Mouse (Mus musculus): ENCODE measurements around the gene Rbck1.
"Not testable (repeated sequence)": the region's sequence is repeated elsewhere in the genome, so short reads cannot be mapped to it uniquely, and the experiment has no call there.

Gene Rbck1

GRCm38 (mm10) chr2:152332101-152332825, at the start of gene Rbck1:
Rbck1 (minus strand) TSS chr2:152332653.
- peak; percentile 90 for DNase-seq (ENCODE audit: low read depth, low spot score)

DNA sequence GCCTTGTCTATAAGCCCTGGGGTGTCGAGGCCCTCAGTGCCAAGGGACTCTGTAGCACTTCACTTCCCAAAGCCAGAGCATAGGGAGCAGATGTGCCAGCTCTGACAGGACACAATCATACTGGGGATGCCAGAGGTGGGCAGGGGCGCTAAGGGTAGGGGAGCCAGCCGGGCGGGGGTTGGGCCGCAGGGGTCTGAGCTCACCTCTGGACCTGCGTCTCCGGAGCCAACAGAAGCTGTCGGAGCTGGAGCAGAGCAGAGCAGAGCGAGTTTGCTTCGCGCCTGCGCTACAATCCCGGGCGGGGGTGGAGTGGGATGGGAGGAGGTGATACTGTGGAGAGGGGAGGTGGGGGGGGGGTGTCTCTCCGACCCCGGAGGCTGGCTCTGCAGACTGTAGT, 43.9 kb upstream of the Rbck1 start, which contains the start of gene Nrsn2:
Gene Nrsn2 (minus strand): TSS at position 294 of the 397 bp plus-strand sequence.
- no peak for DNase-seq (ENCODE audit: low read depth, low spot score)

- DNase-seq (ENCODE audit: low read depth, low spot score) = peak; percentile 77
Measured at GRCm38 (mm10) chr2:152375652-152376344, 43.3 kb upstream of the Rbck1 start.

- DNase-seq (ENCODE audit: low read depth, low spot score) = no peak
Measured at GRCm38 (mm10) chr2:152373547-152373946, 41.1 kb upstream of the Rbck1 start.

DNA sequence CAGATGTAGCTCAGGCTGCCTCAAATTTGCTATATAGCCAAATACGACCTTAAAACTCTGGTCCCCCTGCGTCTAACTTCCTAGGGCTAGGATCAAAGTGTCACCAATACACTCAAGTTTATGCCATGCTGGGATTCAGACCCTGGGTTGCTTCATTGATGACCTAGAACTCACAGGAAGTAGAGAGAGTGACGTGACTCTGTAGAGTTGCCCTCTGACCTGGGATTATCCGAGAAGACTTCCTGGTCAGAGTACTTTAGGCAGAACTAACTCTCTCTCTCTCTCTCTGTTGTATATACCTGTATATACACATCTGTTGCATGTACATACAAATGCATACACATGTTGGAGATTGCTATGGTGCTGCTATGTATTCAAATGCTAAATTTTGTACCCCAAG, 40.2 kb upstream of the Rbck1 start:
- no peak for DNase-seq (ENCODE audit: low read depth, low spot score)

GRCm38 (mm10) chr2:152372104-152372503, 39.7 kb upstream of the Rbck1 start:
- no peak for DNase-seq (ENCODE audit: low read depth, low spot score)

- DNase-seq (ENCODE audit: low read depth, low spot score) = peak; percentile 80
Measured at GRCm38 (mm10) chr2:152368532-152369140, 36.2 kb upstream of the Rbck1 start.

GRCm38 (mm10) chr2:152367917-152368316, 35.5 kb upstream of the Rbck1 start:
- no peak for DNase-seq (ENCODE audit: low read depth, low spot score)

DNA sequence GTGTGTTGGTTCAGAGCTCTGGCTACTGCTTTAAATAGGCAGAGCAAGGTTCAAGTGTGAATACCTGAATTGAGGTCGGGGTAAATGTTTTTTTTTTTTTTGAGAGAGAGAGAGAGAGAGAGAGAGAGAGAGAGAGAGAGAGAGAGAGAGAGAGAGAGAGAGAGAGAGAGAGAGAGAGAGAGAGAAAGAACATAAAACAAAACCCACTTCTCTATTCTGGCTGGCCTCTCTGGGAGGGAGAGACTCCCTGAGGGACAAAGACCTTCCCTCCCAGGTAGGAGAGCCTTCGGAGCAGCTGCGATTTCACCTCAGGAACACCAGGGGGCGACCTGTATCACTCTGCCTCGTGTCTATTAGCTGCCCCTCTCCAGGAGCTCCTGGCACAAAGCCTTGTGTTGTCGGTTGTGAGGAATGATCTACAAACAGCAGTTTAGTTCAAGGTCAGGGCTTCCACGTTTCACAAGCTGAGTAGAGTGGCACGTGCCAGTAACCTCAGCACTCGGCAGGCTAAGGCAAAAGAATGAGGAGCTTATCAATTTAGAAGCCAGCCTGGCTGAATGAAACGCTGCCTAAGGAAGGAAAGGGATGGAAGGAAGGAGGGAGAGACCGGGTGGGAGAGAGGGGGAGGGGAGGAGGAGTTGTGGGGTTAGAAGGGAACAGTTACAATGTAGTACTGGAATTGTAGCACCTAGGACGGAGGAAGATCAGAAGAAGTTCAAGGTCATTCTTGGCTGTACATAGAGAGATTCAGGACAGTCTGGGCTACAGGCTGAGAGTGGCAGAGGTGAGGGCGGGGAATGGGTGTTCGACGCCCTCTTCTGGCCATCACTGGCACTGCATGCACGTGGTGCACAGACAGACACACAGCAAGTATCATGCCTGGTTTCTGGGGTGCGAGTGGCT, 31.0 kb upstream of the Rbck1 start:
- peak; percentile 88 for DNase-seq (ENCODE audit: low read depth, low spot score)

DNA sequence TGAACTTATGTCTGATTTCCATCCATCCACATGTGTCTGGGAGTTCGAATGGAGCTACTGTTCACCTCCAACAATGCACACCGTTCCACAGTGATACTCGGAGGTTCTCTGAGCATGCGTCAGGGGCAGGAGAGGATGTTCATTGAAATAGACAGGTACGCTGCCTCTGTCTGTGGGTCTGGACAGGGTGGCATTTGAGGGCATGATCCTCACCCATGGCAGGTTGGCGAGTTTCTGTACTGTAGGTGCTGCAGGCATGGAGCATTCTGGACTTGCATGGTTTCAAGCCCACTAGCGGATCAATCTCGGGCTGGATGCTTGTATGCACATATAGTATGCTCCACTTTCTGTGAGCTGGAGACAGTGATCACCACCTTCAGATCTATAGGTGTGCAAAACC, 28.7 kb upstream of the Rbck1 start:
- DNase-seq (ENCODE audit: low read depth, low spot score) = no peak

DNA sequence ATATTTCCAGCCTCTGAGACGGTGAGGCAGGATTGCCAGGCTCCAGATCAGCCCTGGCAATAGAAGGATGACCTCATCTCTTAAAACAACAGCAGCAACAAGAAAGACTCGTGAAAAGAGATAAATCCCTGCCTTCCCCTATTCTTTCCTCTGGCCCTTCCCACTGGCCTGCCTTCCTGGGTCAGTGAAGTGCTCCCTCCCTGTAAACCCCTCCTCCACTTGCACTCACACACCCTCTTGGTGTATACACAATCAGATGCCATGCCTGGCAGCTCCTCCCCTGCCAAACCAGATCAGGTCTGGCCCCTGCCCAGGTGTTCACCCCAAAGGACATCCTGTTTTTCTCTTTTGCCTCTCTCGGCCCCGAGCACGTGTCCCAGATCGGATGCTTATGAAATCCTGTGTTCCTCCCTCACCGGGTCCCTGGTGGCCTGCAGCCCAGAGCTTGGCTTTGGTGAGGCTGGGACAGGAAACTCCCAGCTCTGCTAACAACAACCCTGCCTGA, 27.9 kb upstream of the Rbck1 start:
- no peak for DNase-seq (ENCODE audit: low read depth, low spot score)

- DNase-seq (ENCODE audit: low read depth, low spot score) = no peak
Measured at GRCm38 (mm10) chr2:152359616-152360015, 27.2 kb upstream of the Rbck1 start.

- DNase-seq (ENCODE audit: low read depth, low spot score) = not testable (repeated sequence)
Measured at GRCm38 (mm10) chr2:152358977-152359376, 26.5 kb upstream of the Rbck1 start.

GRCm38 (mm10) chr2:152357254-152357653, 24.8 kb upstream of the Rbck1 start:
- no peak for DNase-seq (ENCODE audit: low read depth, low spot score)

- no peak for DNase-seq (ENCODE audit: low read depth, low spot score)
Measured at GRCm38 (mm10) chr2:152349842-152350540, 17.5 kb upstream of the Rbck1 start.

GRCm38 (mm10) chr2:152349205-152349604, 16.8 kb upstream of the Rbck1 start:
- DNase-seq (ENCODE audit: low read depth, low spot score) = no peak

GRCm38 (mm10) chr2:152347722-152348121, 15.3 kb upstream of the Rbck1 start:
- DNase-seq (ENCODE audit: low read depth, low spot score) = no peak

DNA sequence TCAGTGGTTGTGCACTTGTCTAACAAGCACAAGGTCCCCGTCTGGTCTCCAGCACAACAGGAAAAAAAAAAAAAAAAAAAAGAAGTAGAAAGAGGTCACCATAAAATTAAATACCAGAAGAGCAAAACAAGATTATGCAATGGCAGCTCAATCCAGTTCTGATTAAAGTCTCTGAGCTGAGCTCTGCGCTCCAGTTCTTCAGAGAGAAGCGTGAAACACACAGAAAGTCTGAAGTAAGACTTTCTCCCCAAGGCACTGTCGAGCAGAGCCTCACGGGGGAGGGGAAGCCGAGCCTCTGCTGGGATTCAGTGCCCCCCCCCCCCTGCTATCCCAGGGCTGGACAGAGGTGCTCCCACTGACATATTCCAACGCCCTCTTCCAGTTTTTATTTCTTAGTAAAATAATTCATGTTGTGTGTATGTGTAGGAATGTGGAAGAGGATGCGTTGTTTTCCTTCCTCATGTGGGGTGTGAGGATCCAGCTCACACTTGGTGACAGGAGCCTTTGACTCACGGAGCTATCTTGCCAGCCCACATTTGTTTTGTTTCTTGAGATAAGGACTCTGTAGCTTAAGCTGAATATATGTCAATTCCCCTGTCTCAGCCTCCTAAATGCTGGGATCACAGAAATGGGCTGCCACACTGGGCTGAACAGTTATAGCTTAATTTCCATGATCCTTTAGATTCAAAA, 14.5 kb upstream of the Rbck1 start:
- no peak for DNase-seq (ENCODE audit: low read depth, low spot score)

- DNase-seq (ENCODE audit: low read depth, low spot score) = no peak
Measured at GRCm38 (mm10) chr2:152345393-152345792, 12.9 kb upstream of the Rbck1 start.

GRCm38 (mm10) chr2:152344909-152345308, 12.5 kb upstream of the Rbck1 start:
- DNase-seq (ENCODE audit: low read depth, low spot score) = no peak
